Mouse (Mus musculus) lung, postnatal 0 days (tissue): ENCODE data around the gene Eral1.

Experiments used
- CTCF ChIP-seq: IDR thresholded peaks from 2 replicates; pipeline ENCODE4 v1.5.1; 2016; ENCODE audit warnings: antibody characterized with exemption, mild to moderate bottlenecking
- EP300 ChIP-seq: IDR thresholded peaks from 2 replicates; pipeline ENCODE4 v1.6.1; 2016; ENCODE audit warnings: antibody characterized with exemption, mild to moderate bottlenecking, control low read depth

DNA sequence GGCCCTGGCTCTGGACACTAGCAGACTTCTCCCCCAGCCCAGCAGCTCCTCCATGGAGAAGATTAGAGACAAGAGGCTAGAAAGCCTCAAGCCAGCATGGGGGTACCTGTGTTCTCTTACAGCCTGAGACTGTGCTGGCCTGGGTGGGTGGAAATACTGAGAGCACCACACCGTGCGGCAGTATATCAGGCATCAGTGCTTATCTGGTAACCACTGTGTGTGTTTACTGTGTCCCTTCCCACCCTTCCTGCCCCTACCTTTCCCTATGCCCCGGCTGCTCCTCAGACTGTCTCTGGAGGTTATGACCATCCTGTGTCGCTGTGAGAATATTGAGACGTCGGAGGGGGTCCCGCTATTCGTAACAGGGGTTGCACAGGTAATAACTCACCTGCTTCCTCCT is 27.1 kb downstream of the Eral1 start:
- TF ChIP-seq CTCF (no peak), EP300 (no peak)
